Mouse (Mus musculus): Measurements from ENCODE around the gene Tbc1d2. TPM values are rescaled to one million over a fixed set of nuclear protein-coding genes. Genes with fewer than 3 reads are reported as not detected.

Gene Tbc1d2
- total RNA-seq, 2 experiments from 2014 or later: 0.84 to 0.91 TPM

DNA sequence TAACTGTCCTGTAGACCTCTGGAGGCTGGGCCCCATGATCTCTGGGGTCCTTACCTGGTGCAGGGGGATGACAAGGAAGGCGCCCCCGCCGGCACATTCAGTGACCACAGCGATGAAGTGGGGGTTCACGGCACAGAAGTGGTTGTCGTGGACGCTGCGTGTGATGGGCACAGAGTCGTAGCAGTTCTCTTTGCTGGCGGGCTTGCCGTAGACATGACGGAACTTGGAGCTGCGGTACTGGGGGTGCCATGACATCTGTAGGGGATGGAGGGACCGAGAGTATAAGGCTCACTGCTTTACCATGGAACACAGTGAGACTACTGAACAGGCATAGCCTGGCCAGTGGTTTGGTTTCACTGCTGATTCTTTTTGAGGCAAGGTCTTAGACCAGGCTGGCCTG lies 87.2 kb downstream of the Tbc1d2 start:
- no peak for ATAC-seq (replicated peaks; ENCODE audit: low FRiP score, poor library complexity, severe bottlenecking)

DNA sequence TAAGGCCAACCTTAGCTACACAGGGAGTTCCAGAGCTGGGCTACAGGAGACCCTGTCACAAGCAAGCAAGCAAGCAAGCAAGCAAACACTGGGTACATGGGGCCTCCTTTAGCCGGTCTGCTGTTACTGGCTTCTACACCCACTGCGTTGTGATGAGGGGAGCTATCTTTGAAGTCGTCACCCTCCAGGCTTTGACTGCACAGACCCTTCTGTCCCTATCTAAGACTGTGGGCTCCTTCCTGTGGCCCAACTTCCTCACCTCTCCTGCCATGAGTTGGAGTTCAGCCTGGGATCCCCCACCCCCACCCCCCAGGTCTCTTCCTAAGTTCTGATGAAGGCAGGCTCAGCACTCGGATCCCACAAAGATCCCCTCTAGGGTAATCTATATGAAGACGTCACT lies 88.0 kb downstream of the Tbc1d2 start:
- ATAC-seq (replicated peaks; ENCODE audit: low FRiP score, poor library complexity, severe bottlenecking): no peak

DNA sequence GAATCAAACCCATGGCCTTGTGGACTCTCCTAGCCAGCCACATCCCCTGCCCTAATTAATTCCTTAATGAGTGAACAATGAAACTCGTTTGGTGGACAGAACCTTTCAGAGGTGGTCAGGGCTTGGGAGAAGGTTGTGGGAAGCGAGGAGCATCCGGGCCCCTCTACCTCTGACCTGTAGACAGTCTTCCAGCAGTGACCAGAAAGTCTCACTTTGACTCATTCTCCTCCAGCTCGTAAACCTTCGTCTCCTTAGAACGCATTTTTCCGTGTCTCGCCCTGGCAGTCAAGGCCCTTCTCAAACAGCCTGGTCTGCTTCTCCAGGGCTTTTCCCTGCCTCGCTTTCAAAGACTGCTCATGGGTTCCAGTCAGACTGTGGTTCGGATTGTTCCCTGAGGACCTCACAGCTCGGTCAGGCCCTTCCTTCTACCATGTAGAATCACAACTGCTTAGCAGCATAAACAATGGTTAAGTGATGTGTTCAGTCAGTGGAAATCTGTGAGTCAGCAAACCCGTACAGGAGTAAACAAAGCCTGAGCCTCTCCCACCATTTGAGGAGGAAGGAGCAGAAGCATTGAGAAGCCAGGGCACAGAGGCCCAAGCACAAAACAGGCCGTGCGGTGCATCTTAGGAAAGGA lies 89.8 kb downstream of the Tbc1d2 start:
- ATAC-seq (replicated peaks; ENCODE audit: low FRiP score, poor library complexity, severe bottlenecking): no peak

DNA sequence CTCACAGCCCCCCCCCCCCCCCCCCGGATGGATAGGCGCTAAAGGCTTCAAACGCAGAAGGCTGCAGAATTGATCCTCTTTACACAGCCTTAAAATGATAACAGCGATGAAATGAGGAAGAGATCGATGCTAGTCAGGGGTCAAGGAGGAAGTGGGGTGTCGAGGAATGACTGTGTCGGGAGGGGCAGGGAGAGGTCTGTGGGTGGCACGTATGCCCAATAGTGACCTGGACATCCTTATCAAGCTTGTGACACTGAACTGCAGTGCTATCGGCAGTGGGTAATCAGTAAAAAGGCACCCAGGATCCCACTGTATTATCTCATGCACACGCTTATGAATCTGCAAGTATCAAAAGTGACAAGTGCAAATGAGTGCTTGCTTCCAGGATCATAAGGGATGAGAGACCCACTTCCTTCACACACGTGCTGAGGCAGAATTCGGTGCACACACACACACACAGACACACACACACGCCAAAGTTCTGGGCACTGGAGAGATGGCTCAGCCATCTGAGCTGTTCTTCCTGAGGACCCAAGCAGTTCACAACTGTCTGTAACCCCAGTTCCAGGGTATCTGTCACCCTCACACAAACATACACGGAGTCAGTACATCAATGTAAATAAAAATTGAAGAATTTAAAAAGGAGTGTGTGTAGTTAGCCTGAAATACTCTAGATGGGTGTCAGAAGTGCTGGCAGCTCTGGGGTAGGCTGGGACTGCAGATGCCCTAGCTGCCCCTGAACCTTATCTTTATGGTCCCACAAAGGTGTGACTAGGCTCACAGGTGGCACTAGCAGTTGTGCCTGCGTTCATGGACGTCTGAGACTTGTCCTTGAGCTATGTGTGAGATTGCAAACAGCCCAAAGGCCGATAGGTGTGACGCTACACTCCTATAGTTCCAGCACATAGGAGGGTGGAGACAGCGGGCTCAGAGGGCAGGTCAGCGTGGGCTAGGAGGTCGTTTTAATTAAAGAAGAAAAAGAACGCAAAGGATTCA lies 91.0 kb downstream of the Tbc1d2 start:
- ATAC-seq (replicated peaks; ENCODE audit: low FRiP score, poor library complexity, severe bottlenecking): no peak

DNA sequence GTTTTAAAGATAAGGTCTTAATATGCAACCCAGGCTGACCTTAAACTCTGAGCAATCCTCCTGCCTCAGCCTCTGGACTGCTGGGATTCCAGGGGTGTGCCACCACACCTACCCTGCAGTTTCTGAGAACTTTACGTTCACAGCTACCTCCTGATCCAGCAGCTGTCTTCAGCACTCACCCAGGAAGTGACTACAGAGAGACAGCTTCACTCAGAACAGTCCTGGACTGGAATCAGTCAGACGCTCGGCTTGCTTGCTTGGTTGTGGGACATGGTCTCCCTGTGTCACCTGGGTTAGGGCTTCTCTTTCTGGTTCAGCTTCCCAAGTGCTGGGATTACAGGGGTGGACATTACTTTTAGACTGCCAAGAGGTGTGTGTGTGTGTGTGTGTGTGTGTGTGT lies 93.1 kb downstream of the Tbc1d2 start:
- ATAC-seq (replicated peaks; ENCODE audit: low FRiP score, poor library complexity, severe bottlenecking): no peak

DNA sequence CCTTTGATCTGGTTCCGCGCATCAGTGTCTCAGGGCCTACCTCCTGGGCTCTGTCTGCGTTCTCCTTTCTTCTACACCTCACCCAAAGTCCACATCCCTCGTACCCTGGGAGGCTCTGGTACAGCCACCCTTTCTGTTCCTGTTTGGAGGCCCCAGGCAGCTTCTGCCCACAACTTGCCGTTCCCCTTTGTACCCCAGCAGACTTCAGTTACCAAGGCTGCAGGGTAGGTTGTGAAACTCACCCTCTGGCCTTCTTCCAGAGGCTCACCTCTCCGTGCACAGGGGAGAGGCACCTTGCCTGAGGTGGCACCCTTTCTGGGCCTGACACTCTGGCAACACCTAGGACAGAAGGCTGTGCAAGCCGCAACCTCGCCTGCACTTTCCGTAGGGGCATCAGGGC lies 94.2 kb downstream of the Tbc1d2 start:
- ATAC-seq (replicated peaks; ENCODE audit: low FRiP score, poor library complexity, severe bottlenecking): no peak

Other genes with a start within 250 kb of the Tbc1d2 start
- gene Hemgn, start 236.7 kb downstream of the Tbc1d2 start, total RNA-seq (2015; ENCODE audit: low replicate concordance): 1,402 and 1,484 TPM in 2 replicates
- gene Hemgn, start 236.7 kb downstream of the Tbc1d2 start, total RNA-seq (2017; ENCODE audit: low replicate concordance): 1,540 and 1,607 TPM in 2 replicates
- gene Anp32b, start 199.3 kb downstream of the Tbc1d2 start, total RNA-seq (2015; ENCODE audit: low replicate concordance): 1,527 and 1,581 TPM in 2 replicates
- gene Anp32b, start 199.3 kb downstream of the Tbc1d2 start, total RNA-seq (2017; ENCODE audit: low replicate concordance): 312 and 462 TPM in 2 replicates
- gene Nans, start 161.0 kb downstream of the Tbc1d2 start, total RNA-seq (2015; ENCODE audit: low replicate concordance): 25.6 and 32.4 TPM in 2 replicates
- 22.1 and 29.0 TPM in 2 replicates for gene Nans, start 161.0 kb downstream of the Tbc1d2 start, total RNA-seq (2017; ENCODE audit: low replicate concordance)
- 2.5 and 2.9 TPM in 2 replicates for gene Trim14, start 114.1 kb downstream of the Tbc1d2 start, total RNA-seq (2015; ENCODE audit: low replicate concordance)
- gene Trim14, start 114.1 kb downstream of the Tbc1d2 start, total RNA-seq (2017; ENCODE audit: low replicate concordance): 9.2 TPM in 1 of 2 replicates, not detected in the other
- gene Coro2a, start 48.0 kb downstream of the Tbc1d2 start, total RNA-seq (2015; ENCODE audit: low replicate concordance): 13.0 and 15.9 TPM in 2 replicates
- gene Coro2a, start 48.0 kb downstream of the Tbc1d2 start, total RNA-seq (2017; ENCODE audit: low replicate concordance): 2.6 and 3.3 TPM in 2 replicates